Mouse (Mus musculus) stomach, postnatal 0 days (tissue): ENCODE results near the gene Eme1. TPM values are rescaled to one million over a fixed set of nuclear protein-coding genes. Genes with fewer than 3 reads are reported as not detected.
A peak's percentile ranks its signal among the peaks of the same experiment; 100 is the strongest.
"Not testable (repeated sequence)": the region's sequence is repeated elsewhere in the genome, so short reads cannot be mapped to it uniquely, and the experiment has no call there.

Experiments
- ATAC-seq: fragments of 200-750 bp; cut with Nextera tagmentation; 2 replicates; pipeline ENCODE4 v1.8.0; 2017; ENCODE audit not compliant: low FRiP score, low TSS enrichment
- DNase-seq: peaks from one replicate; pipeline ENCODE4 v3.0.0-alpha.2; 2016; ENCODE audit warnings: low spot score
- H3K27ac ChIP-seq: fragments of 300-500 bp; sonication (generic); replicated peaks from 2 replicates; pipeline ENCODE4 v1.5.1; 2014; ENCODE audit warnings: mild to moderate bottlenecking, control low read depth
- H3K27me3 ChIP-seq: fragments of 300-500 bp; sonication (generic); 2 replicates; pipeline ENCODE4 v1.6.1; 2014; ENCODE audit warnings: low read length; ENCODE audit not compliant: control insufficient read depth, insufficient read depth
- H3K36me3 ChIP-seq: fragments of 300-500 bp; sonication (generic); 2 replicates; pipeline ENCODE4 v1.6.1; 2014; ENCODE audit warnings: low read length, mixed read lengths; ENCODE audit not compliant: control insufficient read depth, insufficient read depth
- H3K4me1 ChIP-seq: fragments of 300-500 bp; sonication (generic); replicated peaks from 2 replicates; pipeline ENCODE4 v1.6.1; 2014; ENCODE audit warnings: antibody characterized with exemption; ENCODE audit not compliant: control insufficient read depth, insufficient read depth
- H3K4me2 ChIP-seq: fragments of 300-500 bp; sonication (generic); replicated peaks from 2 replicates; pipeline ENCODE4 v1.6.1; 2014; ENCODE audit warnings: low read depth, mild to moderate bottlenecking, control low read depth, moderate library complexity
- H3K4me3 ChIP-seq: fragments of 300-500 bp; sonication (generic); 2 replicates; pipeline ENCODE4 v1.5.1; 2014; ENCODE audit warnings: low read depth, low read length, control low read depth
- H3K9ac ChIP-seq: fragments of 300-500 bp; sonication (generic); 2 replicates; pipeline ENCODE4 v1.6.1; 2014; ENCODE audit warnings: mild to moderate bottlenecking, low read length, control low read depth, mixed read lengths
- H3K9me3 ChIP-seq: fragments of 300-500 bp; sonication (generic); 2 replicates; pipeline ENCODE4 v1.6.1; 2016; ENCODE audit warnings: low read length; ENCODE audit not compliant: control insufficient read depth
- CTCF ChIP-seq: IDR thresholded peaks from 2 replicates; pipeline ENCODE4 v1.5.1; 2016; ENCODE audit warnings: antibody characterized with exemption, low read depth, mild to moderate bottlenecking, moderate library complexity
- EP300 ChIP-seq: optimal IDR thresholded peaks from 2 replicates; pipeline ENCODE3; 2016; ENCODE audit warnings: antibody characterized with exemption
- WGBS: fragments of 180-500 bp; shearing (Covaris S2); extraction: QIAGEN DNeasy Blood & Tissue Kit; methylation state at CpG from one replicate; pipeline ENCODE4 v1.1.7; 2014; 5-methylcytosine and 5-hydroxymethylcytosine counted together
- polyA plus RNA-seq: library from polyadenylated mRNA; unstranded; fragments of >200 nt; fragmentation: Nextera tagmentation; extraction: Ambion mirVana; gene quantifications from 2 replicates; pipeline ENCODE4 v1.2.1, GENCODE M21; 2015

The Eme1 gene
- polyA plus RNA-seq, 1 experiment from 2014 or later: 3.4 TPM

- Histone ChIP-seq H3K9ac (no peak overlapping the region), H3K27ac (no peak overlapping the region), H3K36me3 (no peaks in the 10 kb centered on the region), H3K27me3 (no peaks in the 10 kb centered on the region), H3K4me2 (no peak overlapping the region), H3K4me3 (no peak overlapping the region), H3K9me3 (no peaks in the 10 kb centered on the region), H3K4me1 (no peaks in the 10 kb centered on the region)
- WGBS: 89% methylated on average over 2 of the region's 2 CpGs
- ATAC-seq (no peak), DNase-seq (no peak)
- TF ChIP-seq CTCF (peak; percentile 41), EP300 (no peak)
Observed at GRCm38 (mm10) chr11:94697140-94697539, 43.4 kb upstream of the Eme1 start.

- Histone ChIP-seq H3K9me3 (no peaks in the 10 kb centered on the region), H3K4me2 (no peak overlapping the region), H3K4me1 (no peaks in the 10 kb centered on the region), H3K27me3 (no peaks in the 10 kb centered on the region), H3K36me3 (no peaks in the 10 kb centered on the region), H3K9ac (no peak overlapping the region), H3K4me3 (no peak overlapping the region), H3K27ac (no peak overlapping the region)
- ATAC-seq: no peak
- TF ChIP-seq EP300: no peak
- TF ChIP-seq CTCF: no peak
- no peak for DNase-seq
- WGBS: 68% methylated on average over 6 of the region's 6 CpGs
Observed at GRCm38 (mm10) chr11:94695508-94695907, 41.7 kb upstream of the Eme1 start.

- not testable (repeated sequence) for DNase-seq, H3K4me1 ChIP-seq, H3K27ac ChIP-seq, H3K9me3 ChIP-seq, ATAC-seq, H3K4me2 ChIP-seq, H3K9ac ChIP-seq, H3K36me3 ChIP-seq, H3K4me3 ChIP-seq, H3K27me3 ChIP-seq
Observed at GRCm38 (mm10) chr11:94692502-94692901, 38.7 kb upstream of the Eme1 start.

GRCm38 (mm10) chr11:94687178-94687577, 33.4 kb upstream of the Eme1 start:
- DNase-seq (no peak), ATAC-seq (no peak)

GRCm38 (mm10) chr11:94682427-94682826, 28.7 kb upstream of the Eme1 start:
- Histone ChIP-seq H3K27me3 (no peaks in the 10 kb centered on the region), H3K4me1 (no peaks in the 10 kb centered on the region), H3K4me2 (no peak overlapping the region), H3K9ac (no peak overlapping the region), H3K36me3 (no peaks in the 10 kb centered on the region), H3K27ac (no peak overlapping the region), H3K9me3 (no peaks in the 10 kb centered on the region), H3K4me3 (no peak overlapping the region)
- WGBS: 79% methylated on average over 7 of the region's 7 CpGs
- DNase-seq (no peak), ATAC-seq (no peak)
- TF ChIP-seq EP300 (no peak), CTCF (no peak)

More at GRCm38 (mm10) chr11:94687178-94687577, 33.4 kb upstream of the Eme1 start:
- Histone ChIP-seq H3K4me3 (no peak overlapping the region), H3K36me3 (no peaks in the 10 kb centered on the region), H3K27me3 (no peaks in the 10 kb centered on the region), H3K4me2 (no peak overlapping the region), H3K9ac (no peak overlapping the region), H3K4me1 (no peaks in the 10 kb centered on the region), H3K9me3 (no peaks in the 10 kb centered on the region), H3K27ac (no peak overlapping the region)
- TF ChIP-seq CTCF (no peak), EP300 (no peak)
- 78% methylated on average over 6 of the region's 6 CpGs for WGBS

- H3K9me3 ChIP-seq: no peaks in the 10 kb centered on the region
- ATAC-seq (no peak), DNase-seq (no peak)
- H3K27me3 ChIP-seq: no peaks in the 10 kb centered on the region
- H3K9ac ChIP-seq: no peak overlapping the region
- 70% methylated on average over 4 of the region's 4 CpGs for WGBS
- TF ChIP-seq CTCF (no peak), EP300 (no peak)
- H3K4me1 ChIP-seq: no peaks in the 10 kb centered on the region
- no peak overlapping the region for H3K4me3 ChIP-seq
- no peak overlapping the region for H3K27ac ChIP-seq
- no peak overlapping the region for H3K4me2 ChIP-seq
- no peaks in the 10 kb centered on the region for H3K36me3 ChIP-seq
Observed at GRCm38 (mm10) chr11:94681640-94682039, 27.9 kb upstream of the Eme1 start.
